Mouse (Mus musculus) intestine, embryonic 16.5 days (tissue): ENCODE data around the gene Zfp825. TPM values are rescaled to one million over a fixed set of nuclear protein-coding genes. Genes with fewer than 3 reads are reported as not detected.

Experiments
- polyA plus RNA-seq: library from polyadenylated mRNA; unstranded; fragments of >200 nt; fragmentation: Nextera tagmentation; extraction: Ambion mirVana; gene quantifications from 2 replicates; pipeline ENCODE4 v1.2.1, GENCODE M21; 2015

Gene Zfp825
- polyA plus RNA-seq, 1 experiment from 2014 or later, result 15.2 TPM

Other genes starting within 250 kb of the Zfp825 start
- gene Ahrr, start 201.7 kb downstream of the Zfp825 start, polyA plus RNA-seq, result 0.43 and 0.54 TPM in 2 replicates
- gene Pdcd6, start 176.4 kb downstream of the Zfp825 start, polyA plus RNA-seq, result 203 and 214 TPM in 2 replicates
- gene Sdha, start 143.7 kb downstream of the Zfp825 start, polyA plus RNA-seq, result 404 and 405 TPM in 2 replicates
- 38.5 and 39.4 TPM in 2 replicates for gene Ccdc127, start 143.7 kb downstream of the Zfp825 start, polyA plus RNA-seq
- not detected in 2 replicates for gene Lrrc14b, start 130.0 kb downstream of the Zfp825 start, polyA plus RNA-seq
- gene Zfp72, start 103.2 kb downstream of the Zfp825 start, polyA plus RNA-seq, result 3.6 and 3.8 TPM in 2 replicates
- 90.8 and 94.4 TPM in 2 replicates for gene Ftl1-ps1, start 94.3 kb downstream of the Zfp825 start, polyA plus RNA-seq
- gene Erap1, start 145.6 kb upstream of the Zfp825 start, polyA plus RNA-seq, result 38.1 and 41.2 TPM in 2 replicates